Mouse (Mus musculus) intestine, postnatal 0 days (tissue): ENCODE results near the gene Tmem178b. TPM values are rescaled to one million over a fixed set of nuclear protein-coding genes. Genes with fewer than 3 reads are reported as not detected.

Experiments used
- ATAC-seq: fragments of 200-750 bp; cut with Nextera tagmentation; 2 replicates; pipeline ENCODE4 v1.8.0; 2017; ENCODE audit warnings: mild to moderate bottlenecking, moderate TSS enrichment, moderate library complexity
- H3K27ac ChIP-seq: fragments of 300-500 bp; sonication (generic); 2 replicates; pipeline ENCODE4 v1.5.1; 2014; ENCODE audit warnings: mild to moderate bottlenecking, low read depth, low read length, moderate library complexity
- H3K27me3 ChIP-seq: fragments of 300-500 bp; sonication (generic); replicated peaks from 2 replicates; pipeline ENCODE4 v1.6.1; 2014; ENCODE audit warnings: low read length, mixed read lengths; ENCODE audit not compliant: control insufficient read depth, insufficient read depth
- H3K36me3 ChIP-seq: fragments of 300-500 bp; sonication (generic); 2 replicates; pipeline ENCODE4 v1.6.1; 2014; ENCODE audit warnings: mild to moderate bottlenecking, moderate library complexity; ENCODE audit not compliant: control insufficient read depth, insufficient read depth
- H3K4me1 ChIP-seq: fragments of 300-500 bp; sonication (generic); replicated peaks from 2 replicates; pipeline ENCODE4 v1.6.1; 2014; ENCODE audit warnings: antibody characterized with exemption, low read length, mixed read lengths; ENCODE audit not compliant: control insufficient read depth, insufficient read depth
- H3K4me2 ChIP-seq: fragments of 300-500 bp; sonication (generic); replicated peaks from 2 replicates; pipeline ENCODE4 v1.6.1; 2014; ENCODE audit warnings: low read depth, mild to moderate bottlenecking, moderate library complexity
- H3K4me3 ChIP-seq: fragments of 300-500 bp; sonication (generic); 2 replicates; pipeline ENCODE4 v1.5.1; 2014; ENCODE audit warnings: low read depth, low read length
- H3K9ac ChIP-seq: fragments of 300-500 bp; sonication (generic); 2 replicates; pipeline ENCODE4 v1.6.1; 2014; ENCODE audit warnings: mild to moderate bottlenecking, low read depth, low read length
- H3K9me3 ChIP-seq: fragments of 300-500 bp; sonication (generic); 2 replicates; pipeline ENCODE4 v1.6.1; 2016; ENCODE audit warnings: mixed run types; ENCODE audit not compliant: control insufficient read depth
- CTCF ChIP-seq: sonication (generic); IDR thresholded peaks from 2 replicates; pipeline ENCODE4 v1.5.1; 2016; ENCODE audit warnings: low read depth, mild to moderate bottlenecking, control low read depth, antibody characterized with exemption, moderate library complexity
- WGBS: fragments of 180-500 bp; shearing (Covaris S2); extraction: QIAGEN DNeasy Blood & Tissue Kit; methylation state at CpG from one replicate; pipeline ENCODE4 v1.1.7; 2014; 5-methylcytosine and 5-hydroxymethylcytosine counted together
- polyA plus RNA-seq: library from polyadenylated mRNA; unstranded; fragments of >200 nt; fragmentation: Nextera tagmentation; extraction: Ambion mirVana; gene quantifications from 2 replicates; pipeline ENCODE4 v1.2.1, GENCODE M21; 2015

Gene Tmem178b
- polyA plus RNA-seq, 1 experiment from 2014 or later, result 0.60 TPM

DNA sequence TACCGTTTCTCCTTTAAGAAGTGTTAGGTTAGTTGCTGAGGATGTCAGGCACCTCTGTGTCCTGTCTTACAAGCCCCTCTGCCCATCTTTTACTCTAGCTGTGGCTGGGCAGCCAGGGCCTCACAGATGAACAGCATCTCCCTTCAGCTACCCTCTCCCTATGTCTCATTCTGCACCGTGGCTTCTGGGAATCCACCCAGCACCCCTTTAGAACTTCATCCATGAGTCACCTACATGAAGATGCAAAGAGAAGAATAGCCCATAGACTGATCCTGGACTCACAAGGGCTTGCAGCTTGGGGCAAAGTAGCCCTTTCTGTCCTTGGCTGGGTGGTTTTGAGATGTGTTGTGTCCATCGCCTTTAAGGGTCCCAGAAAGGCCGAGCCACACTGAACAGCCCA lies 43.4 kb downstream of the Tmem178b start:
- Histone ChIP-seq H3K4me2 (no peak overlapping the region), H3K27ac (no peak overlapping the region), H3K9me3 (no peaks in the 10 kb centered on the region), H3K4me3 (no peak overlapping the region), H3K36me3 (no peaks in the 10 kb centered on the region), H3K4me1 (no peaks in the 10 kb centered on the region), H3K27me3 (no peaks in the 10 kb centered on the region), H3K9ac (no peak overlapping the region)
- WGBS, result 87% methylated on average over 4 of the region's 4 CpGs
- no peak for ATAC-seq
- no peak for TF ChIP-seq CTCF

DNA sequence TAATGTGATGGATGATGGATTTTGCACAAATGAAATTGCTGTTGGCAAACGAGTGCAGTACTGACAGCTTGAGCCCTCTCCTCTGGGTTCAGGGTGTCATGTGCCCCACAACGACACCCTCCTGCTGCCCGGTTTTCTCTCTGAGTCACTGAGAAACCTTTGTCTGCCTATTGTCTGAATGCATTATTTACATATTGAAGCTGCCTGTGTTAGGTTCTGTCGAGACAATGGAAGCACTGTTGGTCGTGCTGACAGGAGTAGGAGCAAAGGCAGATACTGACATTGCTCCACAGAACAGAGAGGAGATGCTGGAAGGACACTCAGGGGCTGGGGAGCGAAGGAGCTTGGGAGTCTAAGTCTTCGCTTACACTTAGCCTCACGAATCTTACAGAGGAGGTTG lies 44.2 kb downstream of the Tmem178b start:
- H3K27ac ChIP-seq, result no peak overlapping the region
- no peak overlapping the region for H3K4me3 ChIP-seq
- no peak overlapping the region for H3K9ac ChIP-seq
- no peaks in the 10 kb centered on the region for H3K27me3 ChIP-seq
- no peaks in the 10 kb centered on the region for H3K36me3 ChIP-seq
- 44% methylated on average over 8 of the region's 8 CpGs for WGBS
- H3K9me3 ChIP-seq, result no peaks in the 10 kb centered on the region
- TF ChIP-seq CTCF, result no peak
- no peaks in the 10 kb centered on the region for H3K4me1 ChIP-seq
- no peak for ATAC-seq
- no peak overlapping the region for H3K4me2 ChIP-seq

DNA sequence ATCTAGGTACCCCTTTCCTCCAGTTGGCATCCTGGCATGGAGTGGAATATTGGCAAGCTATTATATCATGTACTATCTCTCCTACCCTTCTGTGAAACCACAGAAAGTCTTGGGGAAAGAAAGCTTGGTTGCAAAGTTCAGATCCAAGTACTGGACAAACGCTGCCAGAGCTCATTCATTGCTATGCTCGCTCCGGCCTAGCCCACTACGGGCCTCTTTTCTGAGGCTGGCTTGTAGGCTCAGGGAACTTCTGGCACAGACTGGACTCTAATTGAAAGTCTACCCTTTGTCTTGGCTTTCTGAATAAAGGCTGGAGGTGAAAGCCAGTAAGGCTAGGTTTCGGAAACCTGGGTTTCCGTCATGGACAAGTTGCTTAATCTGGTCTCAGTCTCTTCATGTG lies 44.7 kb downstream of the Tmem178b start:
- Histone ChIP-seq H3K9ac (no peak overlapping the region), H3K27ac (no peak overlapping the region), H3K27me3 (no peaks in the 10 kb centered on the region), H3K36me3 (no peaks in the 10 kb centered on the region), H3K9me3 (no peaks in the 10 kb centered on the region), H3K4me3 (no peak overlapping the region), H3K4me2 (no peak overlapping the region), H3K4me1 (no peaks in the 10 kb centered on the region)
- 91% methylated on average over 6 of the region's 6 CpGs for WGBS
- no peak for ATAC-seq
- TF ChIP-seq CTCF, result no peak

DNA sequence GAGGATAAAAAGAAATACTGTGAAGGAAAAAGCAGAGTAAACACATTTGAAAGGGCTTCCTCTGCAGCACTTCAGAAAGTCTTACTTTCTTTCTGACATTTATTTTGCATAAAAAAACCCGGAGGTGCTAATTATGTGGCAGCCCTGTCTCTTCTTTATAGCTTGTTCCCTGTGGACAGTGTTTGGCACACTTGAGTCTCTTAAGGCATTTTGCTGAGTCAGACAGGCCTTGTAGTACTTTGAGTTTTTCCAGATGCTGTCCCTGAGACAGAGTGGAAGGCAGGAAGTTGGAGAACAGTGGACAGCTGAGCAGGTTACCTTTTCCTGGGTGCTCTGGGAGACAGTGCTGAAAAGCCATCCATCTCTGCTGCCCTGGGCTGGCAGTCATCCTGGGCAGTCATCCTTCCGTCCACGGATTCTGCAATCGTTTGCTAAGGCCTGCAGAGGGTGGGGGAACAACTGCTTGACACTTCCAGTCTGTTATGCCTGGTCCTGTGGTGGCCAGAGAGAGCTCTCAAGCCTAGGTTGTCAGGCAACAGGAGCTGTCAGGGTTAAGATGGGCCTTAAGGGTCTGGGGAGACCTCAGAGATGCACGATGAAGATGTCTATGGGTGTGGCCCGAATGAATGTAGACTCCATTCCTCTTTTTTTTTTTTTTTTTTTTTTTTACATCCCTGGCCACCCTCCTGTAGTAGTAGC lies 46.1 kb downstream of the Tmem178b start:
- no peak for TF ChIP-seq CTCF
- 62% methylated on average over 6 of the region's 6 CpGs for whole genome bisulfite sequencing
- no peak overlapping the region for H3K4me3 ChIP-seq
- no peaks in the 10 kb centered on the region for H3K4me1 ChIP-seq
- H3K9me3 ChIP-seq, result no peaks in the 10 kb centered on the region
- H3K27ac ChIP-seq, result no peak overlapping the region
- no peaks in the 10 kb centered on the region for H3K27me3 ChIP-seq
- H3K4me2 ChIP-seq, result no peak overlapping the region
- no peak overlapping the region for H3K9ac ChIP-seq
- ATAC-seq, result no peak
- H3K36me3 ChIP-seq, result no peaks in the 10 kb centered on the region

GRCm38 (mm10) chr6:39926442-39926841 lies 53.4 kb downstream of the Tmem178b start:
- no peak for TF ChIP-seq CTCF
- no peak overlapping the region for H3K4me2 ChIP-seq

DNA sequence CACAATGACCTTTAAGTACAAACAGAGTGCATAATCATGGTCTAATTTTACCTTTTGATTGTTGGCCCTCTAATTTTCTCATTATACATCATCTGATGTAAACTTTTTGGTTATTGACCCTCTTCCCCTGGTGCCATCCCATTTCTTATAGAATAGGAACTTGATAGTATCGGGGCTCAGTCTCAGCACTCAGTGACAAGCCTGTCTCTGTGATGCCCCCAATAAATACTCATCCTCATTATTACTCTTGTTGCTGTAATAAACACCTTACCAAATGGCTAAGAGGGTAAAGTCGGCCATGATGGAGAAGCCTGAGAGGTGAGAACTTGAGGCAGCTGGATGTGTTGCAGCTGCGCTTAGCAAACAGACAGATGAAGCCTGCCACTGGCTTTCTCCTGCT lies 63.5 kb downstream of the Tmem178b start:
- TF ChIP-seq CTCF, result no peak
- ATAC-seq, result no peak
- H3K4me1 ChIP-seq, result no peaks in the 10 kb centered on the region
- H3K4me2 ChIP-seq, result no peak overlapping the region
- H3K4me3 ChIP-seq, result no peak overlapping the region
- H3K9ac ChIP-seq, result no peak overlapping the region
- no peaks in the 10 kb centered on the region for H3K9me3 ChIP-seq
- no peaks in the 10 kb centered on the region for H3K27me3 ChIP-seq
- H3K36me3 ChIP-seq, result no peaks in the 10 kb centered on the region
- WGBS, result 63% methylated on average over 3 of the region's 3 CpGs
- H3K27ac ChIP-seq, result no peak overlapping the region

More at GRCm38 (mm10) chr6:39926442-39926841, 53.4 kb downstream of the Tmem178b start:
- no peak overlapping the region for H3K27ac ChIP-seq
- H3K9me3 ChIP-seq, result no peaks in the 10 kb centered on the region
- no peaks in the 10 kb centered on the region for H3K27me3 ChIP-seq
- no peak overlapping the region for H3K4me3 ChIP-seq
- 87% methylated on average over 10 of the region's 10 CpGs for WGBS
- no peak overlapping the region for H3K9ac ChIP-seq
- no peak for ATAC-seq
- H3K4me1 ChIP-seq, result no peaks in the 10 kb centered on the region
- no peaks in the 10 kb centered on the region for H3K36me3 ChIP-seq
